Mouse (Mus musculus) megakaryocyte, embryonic 14.5 days (primary cell): ENCODE data around the gene Masp2. TPM values are rescaled to one million over a fixed set of nuclear protein-coding genes. Genes with fewer than 3 reads are reported as not detected.

Experiments
- H3K27me3 ChIP-seq: replicated peaks from 2 replicates; pipeline ENCODE3; 2012; ENCODE audit warnings: inconsistent platforms
- H3K36me3 ChIP-seq: replicated peaks from 2 replicates; pipeline ENCODE3; 2012; ENCODE audit warnings: low read length, inconsistent platforms, mixed read lengths
- H3K4me1 ChIP-seq: 2 replicates; pipeline ENCODE4 v1.6.1; 2012; ENCODE audit warnings: inconsistent platforms
- H3K4me3 ChIP-seq: replicated peaks from 2 replicates; pipeline ENCODE3; 2012; ENCODE audit warnings: moderate library complexity, mild to moderate bottlenecking, inconsistent platforms
- H3K9me3 ChIP-seq: 2 replicates; pipeline ENCODE4 v1.6.1; 2012; ENCODE audit warnings: inconsistent platforms
- FLI1 ChIP-seq: IDR thresholded peaks from 2 replicates; pipeline ENCODE4 v1.6.1; 2012; ENCODE audit warnings: low read length, inconsistent platforms, mixed read lengths
- GATA1 ChIP-seq: IDR thresholded peaks from 3 replicates; pipeline ENCODE4 v1.6.1; 2012; ENCODE audit warnings: mixed read lengths, low read length, inconsistent platforms, borderline replicate concordance
- polyA plus RNA-seq: library from polyadenylated mRNA; stranded (reverse); fragments of >175 nt; gene quantifications from 2 replicates; pipeline ENCODE4 v1.2.3, GENCODE M21; 2012; ENCODE audit warnings: low replicate concordance; ENCODE audit not compliant: insufficient read depth

Masp2 gene
- not detected in 2 replicates for polyA plus RNA-seq

GRCm38 (mm10) chr4:148602357-148603120, at the start of gene Masp2:
Masp2 (plus strand) TSS chr4:148602554.
- Histone ChIP-seq H3K9me3 (peaks cover 5% of the 10 kb centered on the region; the same call in 1 of the 2 replicates), H3K27me3 (no peaks in the 10 kb centered on the region), H3K36me3 (peaks cover 46% of the 10 kb centered on the region), H3K4me1 (peaks cover 29% of the 10 kb centered on the region), H3K4me3 (no peak within 1 kb of the TSS)
- TF ChIP-seq GATA1 (no peak), FLI1 (no peak)

GRCm38 (mm10) chr4:148557766-148558165, 44.6 kb upstream of the Masp2 start:
- no peak for TF ChIP-seq FLI1
- TF ChIP-seq GATA1 = no peak
- H3K9me3 ChIP-seq = no peaks in the 10 kb centered on the region
- peaks cover 11% of the 10 kb centered on the region for H3K4me1 ChIP-seq
- H3K27me3 ChIP-seq = no peaks in the 10 kb centered on the region
- H3K4me3 ChIP-seq = peak overlapping the region; percentile 99
- peaks cover 73% of the 10 kb centered on the region for H3K36me3 ChIP-seq

GRCm38 (mm10) chr4:148558297-148559000, 43.9 kb upstream of the Masp2 start, which contains the start of gene Exosc10:
Exosc10 (plus strand) TSS chr4:148558429.
- TF ChIP-seq FLI1 = peak; percentile 92; the same call in 1 of the 2 replicates
- TF ChIP-seq GATA1 = no peak
- no peaks in the 10 kb centered on the region for H3K27me3 ChIP-seq
- no peaks in the 10 kb centered on the region for H3K9me3 ChIP-seq
- peak within 1 kb of the TSS; percentile 99 for H3K4me3 ChIP-seq
- peaks cover 73% of the 10 kb centered on the region for H3K36me3 ChIP-seq
- H3K4me1 ChIP-seq = peaks cover 11% of the 10 kb centered on the region

GRCm38 (mm10) chr4:148562676-148563075, 39.7 kb upstream of the Masp2 start:
- TF ChIP-seq FLI1 (no peak), GATA1 (no peak)
- H3K36me3 ChIP-seq = peaks cover 76% of the 10 kb centered on the region
- H3K4me3 ChIP-seq = no peak overlapping the region
- no peaks in the 10 kb centered on the region for H3K27me3 ChIP-seq
- no peaks in the 10 kb centered on the region for H3K9me3 ChIP-seq
- H3K4me1 ChIP-seq = peaks cover 9% of the 10 kb centered on the region

- TF ChIP-seq GATA1 = no peak
- no peak for TF ChIP-seq FLI1
- H3K4me3 ChIP-seq = no peak overlapping the region
- peaks cover 85% of the 10 kb centered on the region for H3K36me3 ChIP-seq
- no peaks in the 10 kb centered on the region for H3K9me3 ChIP-seq
- H3K27me3 ChIP-seq = no peaks in the 10 kb centered on the region
- peaks cover 6% of the 10 kb centered on the region; the same call in 1 of the 2 replicates for H3K4me1 ChIP-seq
Measured at GRCm38 (mm10) chr4:148563595-148563994, 38.8 kb upstream of the Masp2 start.

- Histone ChIP-seq H3K9me3 (no peaks in the 10 kb centered on the region), H3K4me1 (peaks cover 16% of the 10 kb centered on the region), H3K27me3 (no peaks in the 10 kb centered on the region), H3K4me3 (no peak overlapping the region), H3K36me3 (peaks cover 98% of the 10 kb centered on the region)
- no peak for TF ChIP-seq FLI1
- no peak for TF ChIP-seq GATA1
Measured at GRCm38 (mm10) chr4:148570138-148570537, 32.2 kb upstream of the Masp2 start.

- Histone ChIP-seq H3K36me3 (peaks cover 98% of the 10 kb centered on the region), H3K4me1 (peaks cover 16% of the 10 kb centered on the region), H3K4me3 (no peak overlapping the region), H3K27me3 (no peaks in the 10 kb centered on the region), H3K9me3 (no peaks in the 10 kb centered on the region)
- TF ChIP-seq FLI1 (no peak), GATA1 (no peak)
Measured at GRCm38 (mm10) chr4:148570693-148571295, 31.6 kb upstream of the Masp2 start.

GRCm38 (mm10) chr4:148573222-148573621, 29.1 kb upstream of the Masp2 start:
- no peak overlapping the region for H3K4me3 ChIP-seq
- H3K27me3 ChIP-seq = no peaks in the 10 kb centered on the region
- TF ChIP-seq GATA1 (no peak), FLI1 (no peak)
- H3K4me1 ChIP-seq = peaks cover 20% of the 10 kb centered on the region
- no peaks in the 10 kb centered on the region for H3K9me3 ChIP-seq
- peaks cover 98% of the 10 kb centered on the region for H3K36me3 ChIP-seq

- TF ChIP-seq FLI1 (no peak), GATA1 (no peak)
- H3K4me1 ChIP-seq = peaks cover 52% of the 10 kb centered on the region
- H3K9me3 ChIP-seq = no peaks in the 10 kb centered on the region
- H3K4me3 ChIP-seq = no peak overlapping the region
- H3K27me3 ChIP-seq = no peaks in the 10 kb centered on the region
- peaks cover 72% of the 10 kb centered on the region for H3K36me3 ChIP-seq
Measured at GRCm38 (mm10) chr4:148580765-148581164, 21.6 kb upstream of the Masp2 start.

- Histone ChIP-seq H3K36me3 (peaks cover 65% of the 10 kb centered on the region), H3K9me3 (no peaks in the 10 kb centered on the region), H3K27me3 (no peaks in the 10 kb centered on the region), H3K4me1 (peaks cover 58% of the 10 kb centered on the region), H3K4me3 (no peak overlapping the region)
- no peak for TF ChIP-seq GATA1
- no peak for TF ChIP-seq FLI1
Measured at GRCm38 (mm10) chr4:148581422-148581821, 20.9 kb upstream of the Masp2 start.
